In genomic region chr5:53999831-54000230, GRCm38 (mm10) we compare ENCODE assay signal across 9 mouse cellular contexts. TPM values are rescaled to one million over a fixed set of nuclear protein-coding genes. Genes with fewer than 3 reads are reported as not detected.
DNase-seq lines count a peak whose midpoint lies in the region; ATAC-seq and TF ChIP-seq lines count a peak whose summit lies in the region.
"Had no signal": no experiment of that assay in that cellular context is flagged by ENCODE, and none has a peak within 500 bp of the region (broad histone marks: within the 10 kb centered on the region; RNA-seq: fewer than 3 reads in every experiment).

No protein-coding gene starts in this region.

- peak overlapping the region; percentile 93 for H3K9ac ChIP-seq in lung, embryonic 16.5 days (ENCODE audit: low read length)

- peak overlapping the region; percentile 86 for H3K4me2 ChIP-seq in lung, embryonic 16.5 days (ENCODE audit: low read depth, low read length)

- TF ChIP-seq CTCF in bone marrow macrophage, adult 2 months (IDR thresholded peaks at IDR 0.05; ENCODE audit: low read depth, low read length), result no peak

- H3K36me3 ChIP-seq in lung, embryonic 16.5 days (ENCODE audit: control insufficient read depth, insufficient read depth, low read length), result no peaks in the 10 kb centered on the region

- H3K9me3 ChIP-seq in lung, embryonic 16.5 days (ENCODE audit: control insufficient read depth, low read length), result no peaks in the 10 kb centered on the region

- WGBS in lung, embryonic 16.5 days, result 0% methylated on average over 2 of the region's 2 CpGs

- H3K27me3 ChIP-seq in lung, embryonic 16.5 days (ENCODE audit: control insufficient read depth, insufficient read depth, low read depth, low read length), result no peaks in the 10 kb centered on the region
- H3K27me3 ChIP-seq: Patski had no signal

- peaks cover 17% of the 10 kb centered on the region for H3K4me1 ChIP-seq in bone marrow macrophage, adult 2 months (ENCODE audit: control insufficient read depth, insufficient read depth, low read length)
- H3K4me1 ChIP-seq in lung, embryonic 16.5 days (replicated peaks; ENCODE audit: control insufficient read depth, insufficient read depth, low read length), result peaks cover 23% of the 10 kb centered on the region

- ATAC-seq in lung, embryonic 16.5 days (ENCODE audit: low read depth), result no peak
- ATAC-seq in megakaryocyte-erythroid progenitor cell, adult 5-6 weeks (replicated peaks; ENCODE audit: low FRiP score, low TSS enrichment, poor library complexity, severe bottlenecking), result no peak

- H3K27ac ChIP-seq in bone marrow macrophage, adult 2 months (ENCODE audit: insufficient read depth, low read depth, low read length), result no peak overlapping the region
- H3K27ac ChIP-seq in lung, embryonic 16.5 days (ENCODE audit: low read length), result peak overlapping the region; percentile 95

- intact Hi-C loops in heart, postnatal 10 days (cut with DNase I), result loop anchor here (2.0 to 10.0 kb wide), 5 partner anchors 49 to 128 kb away; no protein-coding TSS in a partner anchor

- DNase-seq in heart, adult 9 months (ENCODE audit: low spot score in 2 of 2), result peak; percentile 15 to 30
- no peak for DNase-seq in heart, adult 11 months
- DNase-seq in heart, postnatal 10 days, result peak; percentile 38 to 39
- DNase-seq in thymus, postnatal 25 days, result peak; percentile 40
- no peak for DNase-seq in gastrocnemius, adult 8-10 months (ENCODE audit: low spot score in 2 of 2)

- H3K4me3 ChIP-seq in bone marrow macrophage, adult 2 months (ENCODE audit: insufficient read depth, low read length), result peak overlapping the region; percentile 84; the same call in 1 of the 2 replicates
- H3K4me3 ChIP-seq in lung, embryonic 16.5 days (ENCODE audit: low read length), result peak overlapping the region; percentile 97

- no peak for TF ChIP-seq POLR2A in bone marrow macrophage, adult 2 months (IDR thresholded peaks at IDR 0.05; ENCODE audit: borderline replicate concordance, low read depth, low read length)

RNA-seq across cellular contexts. Expression of gene Stim2, which starts 1.5 kb away (rescaled TPM):
- polyA plus RNA-seq in bone marrow macrophage, adult 2 months (2012; ENCODE audit: insufficient read depth, insufficient read length, missing spikeins), result 33.3 and 37.9 TPM in 2 replicates
- 10 to 100 TPM; 24.8 to 27.2 TPM for total RNA-seq in heart, postnatal 10 days (2021)
- polyA plus RNA-seq in lung, embryonic 16.5 days (2015; fragmentation: Nextera tagmentation; extraction: Ambion mirVana), result 15.6 and 20.7 TPM in 2 replicates
- total RNA-seq in gastrocnemius, adult 8-10 months (2022), result 10 to 100 TPM; 47.7 to 62.7 (median 49.8) TPM
- 5.7 and 12.5 TPM in 2 replicates for total RNA-seq in megakaryocyte-erythroid progenitor cell, adult 5-6 weeks (2014; fragmentation: Nextera tagmentation)
- total RNA-seq in megakaryocyte-erythroid progenitor cell, adult 5-6 weeks (2017), result 10.6 and 19.9 TPM in 2 replicates

Comparison
In these comparisons a context has a peak if more than half of its experiments do, and no peak if none do; other contexts are left out.
1. DNase-seq: peak in heart, adult 9 months (2 of 2), heart, postnatal 10 days (2 of 2) and thymus, postnatal 25 days (single experiment); none in heart, adult 11 months (single experiment) and gastrocnemius, adult 8-10 months (0 of 2).